Mouse (Mus musculus): Measurements from ENCODE around the gene Zscan10.

DNA sequence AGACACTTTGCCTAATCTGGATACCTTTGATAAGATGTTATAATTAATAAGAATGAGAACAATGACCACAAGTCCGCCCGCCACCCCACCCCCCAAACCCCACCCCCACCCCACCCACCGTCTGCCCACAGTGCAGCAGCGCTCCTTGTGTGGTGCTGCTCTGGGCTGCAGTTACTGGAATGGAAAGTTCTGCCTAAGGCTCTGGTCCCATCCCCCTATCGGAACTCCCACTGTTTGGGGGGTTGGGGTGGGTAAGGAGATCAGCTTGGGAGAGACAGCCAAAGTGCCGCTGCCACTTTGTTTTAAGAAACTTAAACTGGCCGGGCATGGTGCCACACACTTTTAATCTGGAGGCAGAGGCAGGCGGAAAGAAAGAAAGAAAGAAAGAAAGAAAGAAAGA is 2.4 kb downstream of the Zscan10 start:
- no peak for TF ChIP-seq FLI1 (IDR thresholded peaks at IDR 0.05; ENCODE audit: low read length)
- TF ChIP-seq GATA1 (IDR thresholded peaks at IDR 0.05; ENCODE audit: borderline replicate concordance, low read length): no peak
